Mouse (Mus musculus) regulatory T cell (primary cell): ENCODE data around the gene Abca7.

Source experiments
- in situ Hi-C: fragments of 300-600 bp; cut with MboI, MseI; formaldehyde crosslinking; loops from one replicate; pipeline ENCODE4 v1.15.1; 2025; ENCODE audit warnings: high pct_unique_total_duplicates

Gene Abca7

GRCm38 (mm10) chr10:80020191-80020590 is 23.9 kb downstream of the Abca7 start:
- in situ Hi-C loops: no loop called here

DNA sequence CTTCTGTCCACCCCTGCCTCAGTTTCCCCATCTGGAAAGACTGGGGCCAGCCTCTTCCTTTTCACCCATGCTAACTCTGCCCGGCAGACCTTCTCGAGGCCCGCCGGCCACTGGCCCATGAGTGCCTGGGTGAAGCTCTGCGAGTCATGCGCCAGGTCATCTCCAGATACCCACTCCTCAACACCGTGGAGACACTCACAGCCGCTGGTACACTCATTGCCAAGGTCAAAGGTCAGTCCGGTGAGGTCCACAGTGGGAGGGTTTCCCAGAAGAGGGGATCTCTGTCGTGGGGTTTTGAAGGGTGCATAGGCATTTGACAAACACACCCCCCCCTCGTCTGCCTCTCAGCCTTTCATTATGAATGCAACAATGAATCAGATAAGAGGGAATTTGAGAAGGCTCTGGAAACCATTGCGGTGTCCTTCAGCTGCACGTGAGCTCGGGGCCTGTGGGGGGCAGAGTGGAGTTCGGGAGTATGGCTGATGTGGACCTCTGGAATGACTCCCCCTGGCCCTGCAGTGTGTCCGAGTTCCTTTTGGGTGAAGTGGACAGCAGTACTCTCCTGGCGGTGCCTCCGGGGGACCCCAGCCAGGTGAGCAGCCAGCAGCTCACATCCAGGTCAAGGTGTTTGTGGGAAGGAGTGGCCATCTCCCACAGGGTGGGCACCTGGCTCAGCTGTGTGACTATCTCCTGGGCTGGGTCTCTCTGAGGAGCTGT is 24.5 kb downstream of the Abca7 start:
- in situ Hi-C loops: no loop called here

GRCm38 (mm10) chr10:80021320-80021641 is 25.0 kb downstream of the Abca7 start:
- in situ Hi-C loops: no loop called here

GRCm38 (mm10) chr10:80022164-80022563 is 25.9 kb downstream of the Abca7 start:
- in situ Hi-C loops: no loop called here

- in situ Hi-C loops: no loop called here
Measured at GRCm38 (mm10) chr10:80022806-80023205, 26.5 kb downstream of the Abca7 start.

DNA sequence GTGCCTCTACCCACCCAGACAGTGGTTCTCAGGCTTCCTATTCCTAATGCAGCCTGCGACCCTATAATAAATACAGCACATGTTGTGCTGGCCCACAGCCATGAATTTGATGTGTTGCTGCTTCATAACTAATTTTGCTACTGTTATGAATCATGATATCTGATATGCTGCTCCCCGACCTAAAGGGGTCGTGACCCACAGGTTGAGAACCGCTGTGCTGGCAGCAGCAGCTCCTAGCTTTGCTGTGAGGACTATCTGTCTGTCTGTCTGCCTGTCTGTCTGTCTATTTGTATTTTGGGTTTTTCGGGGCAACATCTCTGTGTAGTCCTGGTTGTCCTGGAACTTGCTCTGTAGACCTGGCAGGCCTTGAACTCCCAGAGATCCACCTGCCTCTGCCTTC is 27.5 kb downstream of the Abca7 start:
- in situ Hi-C loops: no loop called here

GRCm38 (mm10) chr10:80024229-80025043 is 28.1 kb downstream of the Abca7 start:
- in situ Hi-C loops: no loop called here

DNA sequence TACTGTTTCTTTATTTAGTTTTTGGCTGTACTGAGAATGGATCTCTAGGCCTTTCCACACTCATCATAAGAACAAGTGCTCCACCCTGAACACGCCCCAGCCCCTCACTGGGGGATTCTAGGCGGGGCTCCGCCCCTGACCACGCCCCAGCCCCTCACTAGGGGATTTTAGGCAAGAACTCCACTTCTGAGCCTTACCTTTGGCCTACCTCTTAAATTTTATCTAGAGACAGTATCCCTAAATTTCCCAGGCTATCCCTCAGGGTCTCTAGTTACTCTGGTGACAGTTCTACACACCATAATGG is 28.7 kb downstream of the Abca7 start:
- in situ Hi-C loops: no loop called here

GRCm38 (mm10) chr10:80025463-80025862 is 29.2 kb downstream of the Abca7 start:
- in situ Hi-C loops: no loop called here

GRCm38 (mm10) chr10:80025889-80026288 is 29.6 kb downstream of the Abca7 start:
- in situ Hi-C loops: no loop called here

- in situ Hi-C loops: no loop called here
Measured at GRCm38 (mm10) chr10:80027681-80028520, 31.6 kb downstream of the Abca7 start.

DNA sequence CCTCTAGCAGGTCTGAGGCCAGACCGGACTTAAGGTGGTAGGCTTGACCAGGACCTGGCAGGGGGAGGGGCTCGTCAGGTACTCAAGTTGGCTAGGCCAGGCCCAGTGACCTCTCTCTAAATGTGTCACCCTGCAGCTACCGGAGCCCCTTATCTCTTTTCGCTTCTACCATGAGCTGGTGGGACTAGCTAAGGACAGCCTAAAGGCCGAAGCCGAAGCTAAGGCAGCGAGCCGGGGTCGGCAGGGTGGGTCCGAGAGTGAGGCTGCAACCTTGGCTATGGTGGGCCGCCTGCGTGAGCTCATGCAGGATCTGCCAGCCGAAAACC is 32.2 kb downstream of the Abca7 start:
- in situ Hi-C loops: no loop called here

GRCm38 (mm10) chr10:80030191-80030590 is 33.9 kb downstream of the Abca7 start:
- in situ Hi-C loops: no loop called here

- in situ Hi-C loops: no loop called here
Measured at GRCm38 (mm10) chr10:80030736-80031135, 34.4 kb downstream of the Abca7 start.

GRCm38 (mm10) chr10:80032799-80033480 is 36.6 kb downstream of the Abca7 start:
- in situ Hi-C loops: no loop called here

GRCm38 (mm10) chr10:80033511-80034391 is 37.5 kb downstream of the Abca7 start:
- in situ Hi-C loops: no loop called here

GRCm38 (mm10) chr10:80035148-80035547 is 38.9 kb downstream of the Abca7 start:
- in situ Hi-C loops: no loop called here

DNA sequence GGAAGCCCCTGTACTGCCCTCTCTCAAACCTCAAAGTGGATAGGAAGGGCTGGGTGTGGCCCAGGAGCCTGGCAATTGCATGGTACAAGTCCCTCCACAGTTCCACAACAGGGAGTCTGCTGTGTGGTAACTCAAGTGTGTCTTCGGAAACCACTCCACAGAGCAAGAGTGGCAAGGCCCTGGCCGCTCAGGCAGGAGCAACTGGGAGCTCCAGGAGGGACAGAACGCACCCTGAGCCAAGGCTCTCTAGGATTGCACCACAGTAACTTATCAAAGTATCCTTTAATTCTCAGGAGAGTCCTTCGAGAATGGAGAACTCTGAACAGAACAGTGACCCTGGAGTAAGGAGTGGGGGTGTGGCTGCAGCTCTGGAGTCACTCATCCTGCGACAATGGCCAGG is 39.4 kb downstream of the Abca7 start:
- in situ Hi-C loops: no loop called here

- in situ Hi-C loops: no loop called here
Measured at GRCm38 (mm10) chr10:80036832-80037231, 40.5 kb downstream of the Abca7 start.

DNA sequence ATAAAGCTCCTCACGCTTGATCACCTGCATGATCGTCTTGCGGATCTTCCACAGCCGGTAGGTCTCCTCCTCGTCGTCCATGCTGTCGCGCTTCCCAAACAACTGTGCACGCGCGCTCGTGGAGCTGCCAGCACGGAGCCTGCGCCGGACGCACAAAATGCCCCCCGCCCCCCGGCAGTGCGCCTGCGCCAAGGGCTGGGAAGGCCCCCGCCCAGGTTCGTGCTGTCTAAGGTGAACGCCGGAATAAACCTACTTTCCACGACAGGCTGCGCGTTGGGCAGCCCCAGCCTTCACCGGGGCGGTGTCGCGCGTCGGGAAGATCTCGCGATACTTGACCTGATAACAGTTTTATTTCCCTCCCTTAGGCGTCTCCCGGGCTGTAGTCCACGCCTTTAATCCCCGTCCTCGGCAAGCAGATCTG is 43.3 kb downstream of the Abca7 start, which contains the start of gene Polr2e:
Polr2e (minus strand) TSS at position 237 of the 421 bp plus-strand sequence.
- in situ Hi-C loops: no loop called here
